Mouse (Mus musculus): ENCODE results near the gene Ets1.

GRCm38 (mm10) chr9:32692944-32693343, 56.9 kb downstream of the Ets1 start:
- TF ChIP-seq CTCF (IDR thresholded peaks at IDR 0.05; ENCODE audit: low read depth) (no peak), EP300 (IDR thresholded peaks at IDR 0.05; ENCODE audit: low read depth) (no peak)
